Mouse (Mus musculus) bone marrow macrophage, adult 2 months (primary cell): ENCODE measurements around the gene Tmem132c.

Experiments used
- CTCF ChIP-seq: IDR thresholded peaks from 2 replicates; pipeline ENCODE4 v1.5.1; 2012; ENCODE audit warnings: low read depth, mild to moderate bottlenecking, low read length, moderate library complexity
- POLR2A ChIP-seq: IDR thresholded peaks from 2 replicates; pipeline ENCODE4 v1.6.1; 2012; ENCODE audit warnings: mild to moderate bottlenecking, low read depth, low read length, borderline replicate concordance

GRCm38 (mm10) chr5:127375654-127376053, 134.0 kb downstream of the Tmem132c start:
- TF ChIP-seq CTCF (no peak), POLR2A (no peak)
